Mouse (Mus musculus): ENCODE data around the gene Cd180. TPM values are rescaled to one million over a fixed set of nuclear protein-coding genes. Genes with fewer than 3 reads are reported as not detected.
A peak's percentile ranks its signal among the peaks of the same experiment; 100 is the strongest.

Gene Cd180
- total and polyA plus RNA-seq, 3 experiments = 1.2 to 3.1 (median 2.7) TPM

- DNase-seq = no peak
Observed at GRCm38 (mm10) chr13:102783531-102784310, 90.4 kb downstream of the Cd180 start.

GRCm38 (mm10) chr13:102786666-102787230 is 93.4 kb downstream of the Cd180 start:
- DNase-seq = peak; percentile 57
